Mouse (Mus musculus): ENCODE data around the gene AI593442. TPM values are rescaled to one million over a fixed set of nuclear protein-coding genes. Genes with fewer than 3 reads are reported as not detected.

Gene AI593442
- polyA plus RNA-seq (2014; fragmentation: Nextera tagmentation; extraction: Ambion mirVana): 0.68 and 0.99 TPM in 2 replicates

GRCm38 (mm10) chr9:52679362-52679947, at the start of gene AI593442:
Gene AI593442, minus strand, starts transcription at chr9:52679780.
- H3K4me1 ChIP-seq (replicated peaks; ENCODE audit: control insufficient read depth, insufficient read depth, low read length): peaks cover 10% of the 10 kb centered on the region; the same call in 1 of the 2 replicates
- peak within 1 kb of the TSS; percentile 91 for H3K4me2 ChIP-seq (ENCODE audit: low read depth, low read length, severe bottlenecking)
- peak within 1 kb of the TSS; percentile 48 for H3K9ac ChIP-seq (ENCODE audit: low read length)
- peak; percentile 78 for DNase-seq (ENCODE audit: low spot score)
- peak within 1 kb of the TSS; percentile 45 for H3K4me3 ChIP-seq (ENCODE audit: low read depth, low read length)
- H3K27ac ChIP-seq (ENCODE audit: low read depth, low read length): no peak within 1 kb of the TSS
- under 1% methylated on average over 27 of the region's 27 CpGs for WGBS
- H3K27me3 ChIP-seq (ENCODE audit: control insufficient read depth, insufficient read depth, low read length): peaks cover 22% of the 10 kb centered on the region
- no peaks in the 10 kb centered on the region for H3K9me3 ChIP-seq (ENCODE audit: control insufficient read depth, low read length)
- ATAC-seq (replicated peaks; ENCODE audit: low FRiP score): peak; percentile 83
- H3K36me3 ChIP-seq (ENCODE audit: control insufficient read depth, insufficient read depth, low read length): no peaks in the 10 kb centered on the region

GRCm38 (mm10) chr9:52728806-52729205, 49.2 kb upstream of the AI593442 start:
- DNase-seq (ENCODE audit: low spot score): no peak
- Histone ChIP-seq H3K9me3 (ENCODE audit: control insufficient read depth, low read length) (no peaks in the 10 kb centered on the region), H3K27me3 (ENCODE audit: control insufficient read depth, insufficient read depth, low read length) (no peaks in the 10 kb centered on the region), H3K4me1 (replicated peaks; ENCODE audit: control insufficient read depth, insufficient read depth, low read length) (no peaks in the 10 kb centered on the region), H3K4me2 (ENCODE audit: low read depth, low read length, severe bottlenecking) (no peak overlapping the region), H3K36me3 (ENCODE audit: control insufficient read depth, insufficient read depth, low read length) (no peaks in the 10 kb centered on the region), H3K4me3 (ENCODE audit: low read depth, low read length) (no peak overlapping the region), H3K27ac (ENCODE audit: low read depth, low read length) (no peak overlapping the region), H3K9ac (ENCODE audit: low read length) (no peak overlapping the region)
- ATAC-seq (replicated peaks; ENCODE audit: low FRiP score): no peak
- 91% methylated on average over 5 of the region's 5 CpGs for WGBS

- 92% methylated on average over 1 of the region's 1 CpGs for WGBS
- Histone ChIP-seq H3K27me3 (ENCODE audit: control insufficient read depth, insufficient read depth, low read length) (no peaks in the 10 kb centered on the region), H3K4me1 (replicated peaks; ENCODE audit: control insufficient read depth, insufficient read depth, low read length) (no peaks in the 10 kb centered on the region), H3K4me2 (ENCODE audit: low read depth, low read length, severe bottlenecking) (no peak overlapping the region), H3K27ac (ENCODE audit: low read depth, low read length) (no peak overlapping the region), H3K36me3 (ENCODE audit: control insufficient read depth, insufficient read depth, low read length) (no peaks in the 10 kb centered on the region), H3K9me3 (ENCODE audit: control insufficient read depth, low read length) (no peaks in the 10 kb centered on the region), H3K9ac (ENCODE audit: low read length) (no peak overlapping the region), H3K4me3 (ENCODE audit: low read depth, low read length) (no peak overlapping the region)
- no peak for ATAC-seq (replicated peaks; ENCODE audit: low FRiP score)
- DNase-seq (ENCODE audit: low spot score): no peak
Observed at GRCm38 (mm10) chr9:52722626-52723025, 43.0 kb upstream of the AI593442 start.

GRCm38 (mm10) chr9:52719562-52719961, 40.0 kb upstream of the AI593442 start:
- ATAC-seq (replicated peaks; ENCODE audit: low FRiP score): no peak
- Histone ChIP-seq H3K36me3 (ENCODE audit: control insufficient read depth, insufficient read depth, low read length) (no peaks in the 10 kb centered on the region), H3K9me3 (ENCODE audit: control insufficient read depth, low read length) (no peaks in the 10 kb centered on the region), H3K9ac (ENCODE audit: low read length) (no peak overlapping the region), H3K27ac (ENCODE audit: low read depth, low read length) (no peak overlapping the region), H3K4me1 (replicated peaks; ENCODE audit: control insufficient read depth, insufficient read depth, low read length) (no peaks in the 10 kb centered on the region), H3K4me2 (ENCODE audit: low read depth, low read length, severe bottlenecking) (no peak overlapping the region), H3K27me3 (ENCODE audit: control insufficient read depth, insufficient read depth, low read length) (no peaks in the 10 kb centered on the region), H3K4me3 (ENCODE audit: low read depth, low read length) (no peak overlapping the region)
- DNase-seq (ENCODE audit: low spot score): no peak
- WGBS: 81% methylated on average over 2 of the region's 2 CpGs

GRCm38 (mm10) chr9:52680036-52680435, 456 bp upstream of the AI593442 start:
- Histone ChIP-seq H3K4me3 (ENCODE audit: low read depth, low read length) (no peak overlapping the region), H3K4me2 (ENCODE audit: low read depth, low read length, severe bottlenecking) (no peak overlapping the region; the same call in 1 of the 2 replicates), H3K27me3 (ENCODE audit: control insufficient read depth, insufficient read depth, low read length) (peaks cover 22% of the 10 kb centered on the region), H3K36me3 (ENCODE audit: control insufficient read depth, insufficient read depth, low read length) (no peaks in the 10 kb centered on the region), H3K9me3 (ENCODE audit: control insufficient read depth, low read length) (no peaks in the 10 kb centered on the region), H3K9ac (ENCODE audit: low read length) (no peak overlapping the region), H3K27ac (ENCODE audit: low read depth, low read length) (no peak overlapping the region), H3K4me1 (replicated peaks; ENCODE audit: control insufficient read depth, insufficient read depth, low read length) (peaks cover 10% of the 10 kb centered on the region; the same call in 1 of the 2 replicates)
- no peak for ATAC-seq (replicated peaks; ENCODE audit: low FRiP score)
- WGBS: 48% methylated on average over 5 of the region's 5 CpGs
- no peak for DNase-seq (ENCODE audit: low spot score)

- H3K27ac ChIP-seq (ENCODE audit: low read depth, low read length): no peak overlapping the region
- under 1% methylated on average over 10 of the region's 10 CpGs for WGBS
- peaks cover 10% of the 10 kb centered on the region; the same call in 1 of the 2 replicates for H3K4me1 ChIP-seq (replicated peaks; ENCODE audit: control insufficient read depth, insufficient read depth, low read length)
- H3K9me3 ChIP-seq (ENCODE audit: control insufficient read depth, low read length): no peaks in the 10 kb centered on the region
- H3K4me3 ChIP-seq (ENCODE audit: low read depth, low read length): peak overlapping the region; percentile 45
- H3K4me2 ChIP-seq (ENCODE audit: low read depth, low read length, severe bottlenecking): peak overlapping the region; percentile 91
- no peak for DNase-seq (ENCODE audit: low spot score)
- ATAC-seq (replicated peaks; ENCODE audit: low FRiP score): peak; percentile 34
- H3K27me3 ChIP-seq (ENCODE audit: control insufficient read depth, insufficient read depth, low read length): peaks cover 22% of the 10 kb centered on the region
- H3K36me3 ChIP-seq (ENCODE audit: control insufficient read depth, insufficient read depth, low read length): no peaks in the 10 kb centered on the region
- peak overlapping the region; percentile 37 for H3K9ac ChIP-seq (ENCODE audit: low read length)
Observed at GRCm38 (mm10) chr9:52678839-52679215, 753 bp downstream of the AI593442 start.

GRCm38 (mm10) chr9:52678179-52678838, 1.3 kb downstream of the AI593442 start:
- Histone ChIP-seq H3K36me3 (ENCODE audit: control insufficient read depth, insufficient read depth, low read length) (no peaks in the 10 kb centered on the region), H3K4me1 (replicated peaks; ENCODE audit: control insufficient read depth, insufficient read depth, low read length) (peaks cover 10% of the 10 kb centered on the region; the same call in 1 of the 2 replicates), H3K4me2 (ENCODE audit: low read depth, low read length, severe bottlenecking) (peak overlapping the region; percentile 91), H3K27me3 (ENCODE audit: control insufficient read depth, insufficient read depth, low read length) (peaks cover 22% of the 10 kb centered on the region), H3K9me3 (ENCODE audit: control insufficient read depth, low read length) (no peaks in the 10 kb centered on the region), H3K9ac (ENCODE audit: low read length) (peak overlapping the region; percentile 37), H3K27ac (ENCODE audit: low read depth, low read length) (no peak overlapping the region), H3K4me3 (ENCODE audit: low read depth, low read length) (peak overlapping the region; percentile 45)
- ATAC-seq (replicated peaks; ENCODE audit: low FRiP score): peak; percentile 16; the same call in 1 of the 2 replicates
- peak; percentile 65 for DNase-seq (ENCODE audit: low spot score)
- under 1% methylated on average over 27 of the region's 28 CpGs for WGBS

GRCm38 (mm10) chr9:52676587-52676986, 3.0 kb downstream of the AI593442 start:
- peaks cover 10% of the 10 kb centered on the region; the same call in 1 of the 2 replicates for H3K4me1 ChIP-seq (replicated peaks; ENCODE audit: control insufficient read depth, insufficient read depth, low read length)
- H3K9ac ChIP-seq (ENCODE audit: low read length): no peak overlapping the region
- no peaks in the 10 kb centered on the region for H3K36me3 ChIP-seq (ENCODE audit: control insufficient read depth, insufficient read depth, low read length)
- 21% methylated on average over 4 of the region's 4 CpGs for WGBS
- no peaks in the 10 kb centered on the region for H3K9me3 ChIP-seq (ENCODE audit: control insufficient read depth, low read length)
- no peak overlapping the region for H3K27ac ChIP-seq (ENCODE audit: low read depth, low read length)
- no peak for ATAC-seq (replicated peaks; ENCODE audit: low FRiP score)
- peaks cover 22% of the 10 kb centered on the region for H3K27me3 ChIP-seq (ENCODE audit: control insufficient read depth, insufficient read depth, low read length)
- H3K4me2 ChIP-seq (ENCODE audit: low read depth, low read length, severe bottlenecking): no peak overlapping the region
- no peak overlapping the region for H3K4me3 ChIP-seq (ENCODE audit: low read depth, low read length)
- peak; percentile 68 for DNase-seq (ENCODE audit: low spot score)

All from forebrain, embryonic 11.5 days (tissue).